In the genomic region with DNA sequence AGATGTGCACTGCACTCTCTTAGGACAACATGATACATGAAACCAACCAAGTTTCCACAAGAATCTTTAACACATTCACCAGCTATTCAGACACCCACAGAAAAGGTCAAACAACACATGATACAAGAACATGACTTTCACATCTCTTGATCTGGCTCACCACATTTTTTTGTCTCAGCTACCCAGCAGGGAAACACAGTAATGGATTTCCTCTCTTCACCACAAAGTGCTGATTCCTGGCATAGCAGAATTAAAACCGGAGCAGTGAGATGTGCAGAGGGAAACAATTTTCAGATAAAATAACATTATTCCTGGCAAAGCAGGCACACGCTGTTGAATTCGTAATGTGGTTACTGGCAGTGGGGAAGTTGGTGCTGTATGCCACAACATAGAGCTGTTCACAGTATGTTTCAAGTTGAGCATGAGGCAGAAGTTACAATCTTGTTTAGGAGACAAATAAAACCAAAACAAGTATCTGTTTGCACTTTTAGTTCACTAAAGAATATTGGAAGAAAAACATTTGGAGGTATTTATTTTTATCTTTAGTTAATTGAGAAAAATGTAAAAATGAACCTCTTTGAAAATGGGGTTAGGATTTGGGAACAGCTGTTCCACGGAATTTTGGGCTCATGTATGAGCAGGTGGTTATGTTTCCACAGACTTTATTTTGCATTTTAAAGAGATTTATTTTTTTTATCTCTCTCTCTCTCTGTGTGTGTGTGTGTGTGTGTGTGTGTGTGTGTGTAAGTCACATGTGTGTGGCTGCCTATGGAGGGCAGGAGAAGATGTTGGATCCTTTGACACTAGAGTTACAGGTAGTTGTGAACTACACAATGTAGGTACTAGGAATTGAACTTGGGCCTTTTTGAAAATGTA, we compare ENCODE assay signal across 21 mouse cellular contexts.
DNase-seq lines count a peak whose midpoint lies in the region; ATAC-seq and TF ChIP-seq lines count a peak whose summit lies in the region.
"Had no signal": no experiment of that assay in that cellular context is flagged by ENCODE, and none has a peak within 500 bp of the region (broad histone marks: within the 10 kb centered on the region; RNA-seq: fewer than 3 reads in every experiment).

No protein-coding gene starts in this region.

- DNase-seq in layer of hippocampus, adult 2 months (ENCODE audit: low spot score in 2 of 2): peak; percentile 13 to 44
- no peak for DNase-seq in layer of hippocampus, postnatal 25 days (ENCODE audit: extremely low spot score in 1 of 2, low spot score in 1 of 2)
- peak; percentile 76 for DNase-seq in 416B (ENCODE audit: low read depth)
- DNase-seq in layer of hippocampus, adult 9-11 months: peak; percentile 29
- DNase-seq in gastrocnemius, adult 2 months: no peak
- no peak for DNase-seq in embryo, embryonic 9.5 days (ENCODE audit: extremely low spot score)
- DNase-seq: cerebellum, postnatal 10 days; heart, adult 18-20 months; kidney, adult 9 months; kidney, postnatal 4 days; lung, adult 2 months; lung, postnatal 36 days; thymus, postnatal 4 days had no signal

- H3K4me2 ChIP-seq in midbrain, embryonic 16.5 days (ENCODE audit: low read length): no peak overlapping the region
- H3K4me2 ChIP-seq: forebrain, embryonic 12.5 days; heart, embryonic 15.5 days; midbrain, embryonic 13.5 days had no signal

- H3K4me1 ChIP-seq in midbrain, embryonic 16.5 days (ENCODE audit: control insufficient read depth, insufficient read depth, low read length): no peaks in the 10 kb centered on the region; the same call in 1 of the 2 replicates
- H3K4me1 ChIP-seq: forebrain, embryonic 12.5 days; heart, embryonic 15.5 days; midbrain, embryonic 13.5 days had no signal

- H3K27me3 ChIP-seq in midbrain, embryonic 16.5 days (ENCODE audit: control insufficient read depth, insufficient read depth, low read depth, low read length): no peaks in the 10 kb centered on the region
- H3K27me3 ChIP-seq: forebrain, embryonic 12.5 days; heart, embryonic 15.5 days; midbrain, embryonic 13.5 days had no signal

- 77% methylated on average over 4 of the region's 4 CpGs for WGBS in midbrain, embryonic 16.5 days

- H3K9ac ChIP-seq in midbrain, embryonic 16.5 days (ENCODE audit: low read depth, low read length): no peak overlapping the region
- H3K9ac ChIP-seq: forebrain, embryonic 12.5 days; heart, embryonic 15.5 days; midbrain, embryonic 13.5 days had no signal

- no peaks in the 10 kb centered on the region for H3K36me3 ChIP-seq in midbrain, embryonic 16.5 days (ENCODE audit: control insufficient read depth, insufficient read depth, low read length)
- H3K36me3 ChIP-seq: forebrain, embryonic 12.5 days; G1E; heart, embryonic 15.5 days; midbrain, embryonic 13.5 days had no signal

- H3K4me3 ChIP-seq in layer of hippocampus, adult 2 months: no peak overlapping the region
- no peak overlapping the region for H3K4me3 ChIP-seq in midbrain, embryonic 16.5 days (ENCODE audit: low read depth, low read length)
- H3K4me3 ChIP-seq in gastrocnemius, adult 2 months: no peak overlapping the region
- H3K4me3 ChIP-seq: forebrain, embryonic 12.5 days; heart, embryonic 15.5 days; midbrain, embryonic 13.5 days had no signal

- peak; percentile 89 for ATAC-seq in common myeloid progenitor, adult 5-6 weeks (replicated peaks; ENCODE audit: low read depth, poor library complexity, severe bottlenecking)
- no peak for ATAC-seq in midbrain, embryonic 16.5 days
- ATAC-seq: CD4-positive, CD25-positive, alpha-beta regulatory T cell, adult 4 months; inflammation-experienced regulatory T-cells, adult 6 months; midbrain, embryonic 13.5 days had no signal

- H3K27ac ChIP-seq in layer of hippocampus, adult 2 months: peak overlapping the region; percentile 0; the same call in 1 of the 2 replicates
- H3K27ac ChIP-seq in midbrain, embryonic 16.5 days (ENCODE audit: low read length): no peak overlapping the region
- H3K27ac ChIP-seq in gastrocnemius, adult 2 months: no peak overlapping the region
- H3K27ac ChIP-seq: forebrain, embryonic 12.5 days; heart, embryonic 15.5 days; midbrain, embryonic 13.5 days had no signal

- TF ChIP-seq CTCF in layer of hippocampus, adult 2 months (conservative IDR thresholded peaks at IDR 0.05): no peak
- TF ChIP-seq CTCF in gastrocnemius, adult 2 months (IDR thresholded peaks at IDR 0.05): no peak

- intact Hi-C loops in gastrocnemius, adult 2 months (cut with DNase I): no loop called here

- peaks cover 7% of the 10 kb centered on the region; the same call in 1 of the 2 replicates for H3K9me3 ChIP-seq in midbrain, embryonic 16.5 days (replicated peaks; ENCODE audit: control insufficient read depth, low read length, poor library complexity, severe bottlenecking)
- H3K9me3 ChIP-seq: forebrain, embryonic 12.5 days; G1E; heart, embryonic 15.5 days; midbrain, embryonic 13.5 days had no signal

Comparison
In these comparisons a context has a peak if more than half of its experiments do, and no peak if none do; other contexts are left out.
1. DNase-seq: peak in layer of hippocampus, adult 2 months (2 of 2), 416B (single experiment) and layer of hippocampus, adult 9-11 months (single experiment); none in layer of hippocampus, postnatal 25 days (0 of 2), gastrocnemius, adult 2 months (single experiment) and embryo, embryonic 9.5 days (single experiment).